Mouse (Mus musculus): Measurements from ENCODE around the gene Cfap61. TPM values are rescaled to one million over a fixed set of nuclear protein-coding genes. Genes with fewer than 3 reads are reported as not detected.

The Cfap61 gene
- polyA plus RNA-seq, 1 experiment from 2014 or later, result 4.8 TPM

DNA sequence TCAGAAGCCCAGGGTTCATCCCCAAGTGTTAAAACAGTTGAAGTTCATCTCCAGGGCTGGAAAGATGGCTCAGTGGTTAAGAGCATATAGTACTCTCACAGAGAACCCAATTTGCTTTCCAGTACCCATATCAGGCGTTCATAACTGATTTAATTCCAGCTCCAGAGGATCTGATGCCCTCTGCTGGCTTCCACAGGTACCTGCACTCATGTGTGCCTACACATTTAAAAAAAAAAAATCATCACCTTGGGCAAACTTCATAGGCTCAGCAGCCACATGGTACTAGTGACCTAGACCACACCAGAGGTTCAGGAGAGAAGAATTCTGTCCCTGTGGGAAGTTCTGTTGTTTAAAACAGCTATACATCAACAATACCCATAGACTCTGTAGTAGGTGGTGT, 244.1 kb downstream of the Cfap61 start:
- no peaks in the 10 kb centered on the region for H3K27me3 ChIP-seq (replicated peaks; ENCODE audit: control insufficient read depth, insufficient read depth, low read length)
- ATAC-seq, result no peak
- H3K27ac ChIP-seq (ENCODE audit: low read depth, low read length), result no peak overlapping the region
- H3K4me3 ChIP-seq (ENCODE audit: low read length), result no peak overlapping the region
- no peak overlapping the region for H3K4me2 ChIP-seq (ENCODE audit: low read length)
- H3K36me3 ChIP-seq (ENCODE audit: control insufficient read depth, insufficient read depth, low read length), result no peaks in the 10 kb centered on the region
- H3K4me1 ChIP-seq (ENCODE audit: control insufficient read depth, insufficient read depth, low read depth, low read length), result peaks cover 2% of the 10 kb centered on the region; the same call in 1 of the 2 replicates
- H3K9ac ChIP-seq (ENCODE audit: low read depth, low read length), result no peak overlapping the region
- WGBS, result 62% methylated on average over 1 of the region's 1 CpGs
- H3K9me3 ChIP-seq (ENCODE audit: control insufficient read depth, low read length), result no peaks in the 10 kb centered on the region

DNA sequence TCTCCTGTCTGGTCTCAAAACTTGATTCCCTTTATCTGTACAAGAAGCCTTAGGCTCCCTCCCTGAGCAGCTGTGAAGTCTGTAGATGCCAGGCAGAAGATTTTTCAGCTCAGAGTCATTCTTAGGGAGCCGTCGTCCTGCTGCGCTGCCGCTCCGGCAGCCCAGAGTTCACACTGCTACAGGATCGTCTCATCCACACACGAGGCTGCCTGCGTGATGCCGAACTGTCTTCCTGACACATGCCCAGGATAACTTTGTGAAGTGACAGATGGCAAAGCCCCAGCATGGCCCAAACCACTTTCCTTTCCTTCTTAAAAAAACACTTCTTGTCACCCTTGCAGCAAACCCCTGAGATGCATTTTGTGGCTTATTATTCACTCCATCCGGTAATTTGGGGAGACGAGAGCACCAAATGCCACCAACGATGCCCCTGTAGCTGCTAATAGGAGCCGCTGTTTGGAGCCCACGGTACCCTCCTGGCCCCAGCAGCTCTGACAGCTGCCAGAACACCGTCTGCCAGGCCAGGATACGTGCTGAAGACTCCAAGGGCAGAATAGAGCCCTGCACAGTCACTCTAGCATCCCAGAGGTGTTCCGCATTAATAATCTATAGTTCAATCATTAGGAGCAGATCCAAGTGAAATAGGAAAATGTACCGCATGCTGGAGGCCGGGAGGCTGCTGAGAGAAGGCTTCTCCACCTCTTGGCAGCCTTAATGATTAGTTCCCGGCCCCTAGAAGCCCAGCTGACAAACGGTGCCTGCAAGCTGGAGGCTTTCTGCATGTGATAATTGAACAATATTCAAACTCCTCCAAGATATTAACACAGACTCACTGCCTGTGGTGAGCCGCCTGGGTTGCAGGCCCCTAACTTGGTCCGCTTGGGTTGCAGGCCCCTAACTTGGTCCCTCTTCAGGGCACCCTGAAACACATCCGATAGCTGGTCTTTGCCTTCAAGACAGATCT, 249.5 kb downstream of the Cfap61 start:
- Histone ChIP-seq H3K9me3 (ENCODE audit: control insufficient read depth, low read length) (no peaks in the 10 kb centered on the region), H3K27me3 (replicated peaks; ENCODE audit: control insufficient read depth, insufficient read depth, low read length) (no peaks in the 10 kb centered on the region), H3K4me2 (ENCODE audit: low read length) (no peak overlapping the region), H3K36me3 (ENCODE audit: control insufficient read depth, insufficient read depth, low read length) (no peaks in the 10 kb centered on the region), H3K4me3 (ENCODE audit: low read length) (no peak overlapping the region), H3K9ac (ENCODE audit: low read depth, low read length) (no peak overlapping the region), H3K27ac (ENCODE audit: low read depth, low read length) (no peak overlapping the region; the same call in 1 of the 2 replicates), H3K4me1 (ENCODE audit: control insufficient read depth, insufficient read depth, low read depth, low read length) (peaks cover 10% of the 10 kb centered on the region)
- peak; percentile 85 for ATAC-seq
- WGBS, result 49% methylated on average over 24 of the region's 24 CpGs

DNA sequence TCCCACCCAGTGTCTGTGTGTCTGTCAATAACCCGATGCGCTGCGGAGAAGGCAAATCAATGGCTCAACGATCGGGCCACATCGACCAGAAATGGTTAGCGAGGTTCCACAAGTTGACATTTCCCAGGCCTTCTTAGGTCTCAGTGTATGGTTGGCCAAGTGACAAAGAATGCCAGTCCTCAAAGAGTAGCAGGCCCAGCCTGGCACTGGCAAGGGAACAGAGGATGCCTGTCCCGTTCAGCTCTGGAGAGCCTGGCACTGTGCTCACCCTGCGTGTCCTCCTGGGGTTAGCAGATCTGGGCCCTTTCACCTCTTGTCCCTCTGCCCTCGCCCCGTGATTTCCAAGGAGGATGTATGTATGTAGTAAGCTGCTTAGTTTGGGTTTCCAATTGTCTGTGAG, 261.5 kb downstream of the Cfap61 start:
- ATAC-seq, result no peak
- Histone ChIP-seq H3K9ac (ENCODE audit: low read depth, low read length) (no peak overlapping the region), H3K4me2 (ENCODE audit: low read length) (no peak overlapping the region), H3K27ac (ENCODE audit: low read depth, low read length) (no peak overlapping the region), H3K36me3 (ENCODE audit: control insufficient read depth, insufficient read depth, low read length) (no peaks in the 10 kb centered on the region), H3K4me3 (ENCODE audit: low read length) (no peak overlapping the region), H3K27me3 (replicated peaks; ENCODE audit: control insufficient read depth, insufficient read depth, low read length) (no peaks in the 10 kb centered on the region), H3K9me3 (ENCODE audit: control insufficient read depth, low read length) (no peaks in the 10 kb centered on the region), H3K4me1 (ENCODE audit: control insufficient read depth, insufficient read depth, low read depth, low read length) (no peaks in the 10 kb centered on the region)
- 83% methylated on average over 11 of the region's 11 CpGs for WGBS

DNA sequence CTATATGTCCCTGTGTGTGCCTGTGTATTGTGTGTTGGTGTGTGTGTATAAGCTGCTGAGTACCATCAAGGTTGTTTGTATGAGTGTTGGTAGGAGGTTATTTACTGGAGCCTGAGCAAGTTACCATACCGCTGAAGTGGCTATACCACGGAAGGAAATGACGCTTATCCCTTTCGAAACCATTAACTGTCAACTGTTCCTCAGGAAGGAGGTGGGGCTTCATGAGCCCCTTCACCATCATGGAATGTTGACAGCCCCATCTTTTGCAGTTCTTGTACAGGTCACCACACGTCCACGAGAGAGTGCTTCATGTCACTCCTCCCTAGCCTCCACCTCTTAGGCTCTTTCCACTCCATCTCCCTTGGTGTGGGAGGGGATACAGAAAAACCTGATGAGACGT, 263.4 kb downstream of the Cfap61 start:
- Histone ChIP-seq H3K36me3 (ENCODE audit: control insufficient read depth, insufficient read depth, low read length) (no peaks in the 10 kb centered on the region), H3K27me3 (replicated peaks; ENCODE audit: control insufficient read depth, insufficient read depth, low read length) (no peaks in the 10 kb centered on the region), H3K27ac (ENCODE audit: low read depth, low read length) (no peak overlapping the region), H3K9ac (ENCODE audit: low read depth, low read length) (no peak overlapping the region), H3K4me2 (ENCODE audit: low read length) (no peak overlapping the region), H3K4me3 (ENCODE audit: low read length) (no peak overlapping the region), H3K9me3 (ENCODE audit: control insufficient read depth, low read length) (no peaks in the 10 kb centered on the region), H3K4me1 (ENCODE audit: control insufficient read depth, insufficient read depth, low read depth, low read length) (no peaks in the 10 kb centered on the region)
- 88% methylated on average over 7 of the region's 7 CpGs for WGBS
- no peak for ATAC-seq

DNA sequence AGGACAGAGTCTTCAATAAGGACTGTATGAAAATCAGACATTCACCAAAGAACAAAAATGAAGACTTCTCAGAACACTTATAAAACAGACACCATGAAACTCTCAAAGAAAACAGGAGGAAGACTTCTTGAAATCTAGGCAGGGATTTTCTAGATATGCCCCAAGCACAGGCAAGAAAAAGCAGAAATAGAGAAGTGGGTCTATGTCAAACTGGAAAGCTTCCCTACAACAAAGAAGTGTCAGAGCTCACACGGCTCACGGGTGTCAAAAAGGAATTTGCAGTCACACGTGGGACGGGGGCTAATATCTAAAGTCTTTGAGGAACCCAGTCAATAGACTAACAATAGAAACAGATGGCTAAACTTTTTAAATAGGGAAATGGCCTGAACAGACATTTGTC, 276.4 kb downstream of the Cfap61 start:
- H3K4me1 ChIP-seq (ENCODE audit: control insufficient read depth, insufficient read depth, low read depth, low read length), result peaks cover 3% of the 10 kb centered on the region
- H3K9ac ChIP-seq (ENCODE audit: low read depth, low read length), result no peak overlapping the region
- H3K4me2 ChIP-seq (ENCODE audit: low read length), result no peak overlapping the region
- H3K27ac ChIP-seq (ENCODE audit: low read depth, low read length), result no peak overlapping the region
- 36% methylated on average over 4 of the region's 4 CpGs for WGBS
- H3K9me3 ChIP-seq (ENCODE audit: control insufficient read depth, low read length), result no peaks in the 10 kb centered on the region
- H3K4me3 ChIP-seq (ENCODE audit: low read length), result no peak overlapping the region
- ATAC-seq, result no peak
- no peaks in the 10 kb centered on the region for H3K36me3 ChIP-seq (ENCODE audit: control insufficient read depth, insufficient read depth, low read length)
- H3K27me3 ChIP-seq (replicated peaks; ENCODE audit: control insufficient read depth, insufficient read depth, low read length), result peaks cover under 1% of the 10 kb centered on the region

DNA sequence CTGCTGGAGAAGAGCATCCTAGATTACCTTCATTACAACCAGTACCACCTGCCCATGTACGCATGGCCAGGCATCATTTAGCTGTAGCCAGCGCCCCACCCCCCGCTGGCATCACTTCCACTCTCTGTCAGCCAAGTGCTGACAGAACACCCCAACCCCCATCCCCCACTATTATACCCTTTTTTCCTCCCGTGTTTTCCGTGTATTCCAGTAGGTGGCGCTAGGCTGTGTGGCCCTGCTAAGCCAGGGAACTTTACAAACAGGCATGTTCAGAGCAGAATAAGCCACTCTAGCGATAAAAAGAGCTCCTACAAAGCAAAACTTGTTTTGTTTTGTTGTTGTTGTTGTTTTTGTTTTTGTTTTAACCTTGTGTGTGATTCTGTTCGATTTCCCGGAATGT, 280.1 kb downstream of the Cfap61 start:
- Histone ChIP-seq H3K9ac (ENCODE audit: low read depth, low read length) (no peak overlapping the region), H3K4me1 (ENCODE audit: control insufficient read depth, insufficient read depth, low read depth, low read length) (peaks cover 22% of the 10 kb centered on the region), H3K27ac (ENCODE audit: low read depth, low read length) (no peak overlapping the region), H3K9me3 (ENCODE audit: control insufficient read depth, low read length) (no peaks in the 10 kb centered on the region), H3K4me2 (ENCODE audit: low read length) (no peak overlapping the region), H3K27me3 (replicated peaks; ENCODE audit: control insufficient read depth, insufficient read depth, low read length) (peaks cover 14% of the 10 kb centered on the region), H3K36me3 (ENCODE audit: control insufficient read depth, insufficient read depth, low read length) (no peaks in the 10 kb centered on the region), H3K4me3 (ENCODE audit: low read length) (no peak overlapping the region)
- 2% methylated on average over 9 of the region's 9 CpGs for WGBS
- ATAC-seq, result peak; percentile 50; the same call in 1 of the 2 replicates

DNA sequence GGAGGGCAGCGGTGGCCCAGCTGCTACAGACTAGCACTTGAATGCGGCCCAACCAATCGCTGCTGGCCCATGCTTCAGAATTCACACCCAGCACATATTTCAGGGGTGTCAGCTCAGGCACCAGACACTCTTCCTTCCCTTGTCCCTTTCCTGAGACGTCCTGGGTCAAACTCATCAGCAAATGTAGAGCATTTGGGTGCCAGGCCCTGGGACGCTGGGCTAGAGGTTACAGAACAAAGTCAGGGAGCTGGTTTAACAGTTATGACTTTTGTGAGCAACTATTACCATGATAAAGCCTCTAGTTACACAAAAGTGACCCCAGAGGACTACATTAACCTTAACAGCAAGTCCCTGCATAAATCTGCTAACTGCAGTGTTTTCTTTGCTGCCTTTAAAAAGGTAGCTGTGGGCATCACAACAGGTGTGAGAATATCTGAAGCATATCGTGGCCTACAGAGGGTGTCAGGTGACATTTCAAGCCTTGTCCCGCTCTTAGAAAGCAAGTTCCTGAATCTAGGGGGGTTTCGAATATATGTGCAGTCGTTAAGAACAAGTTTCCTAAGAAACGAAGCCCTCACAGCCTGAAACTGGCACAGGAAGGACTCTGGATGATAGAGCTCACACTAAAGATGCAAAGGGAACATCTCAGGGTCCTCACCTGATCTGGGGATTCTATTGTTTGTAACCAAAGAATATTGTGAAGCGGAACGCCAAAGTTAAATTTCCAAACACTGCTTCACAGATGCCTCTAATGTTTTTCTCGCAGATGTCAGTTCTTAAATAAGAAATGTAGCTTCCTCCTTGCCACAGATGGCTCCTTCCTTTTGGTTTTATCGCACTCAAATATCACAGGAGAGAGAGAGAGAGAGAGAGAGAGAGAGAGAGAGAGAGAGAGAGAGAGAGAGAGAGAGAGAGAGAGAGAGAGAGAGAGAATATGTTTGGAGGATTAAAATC, 281.8 kb downstream of the Cfap61 start:
- H3K4me1 ChIP-seq (ENCODE audit: control insufficient read depth, insufficient read depth, low read depth, low read length), result peaks cover 30% of the 10 kb centered on the region
- H3K4me3 ChIP-seq (ENCODE audit: low read length), result no peak overlapping the region
- H3K9me3 ChIP-seq (ENCODE audit: control insufficient read depth, low read length), result no peaks in the 10 kb centered on the region
- WGBS, result 20% methylated on average over 14 of the region's 14 CpGs
- no peak overlapping the region for H3K4me2 ChIP-seq (ENCODE audit: low read length)
- H3K27me3 ChIP-seq (replicated peaks; ENCODE audit: control insufficient read depth, insufficient read depth, low read length), result peaks cover 14% of the 10 kb centered on the region
- H3K9ac ChIP-seq (ENCODE audit: low read depth, low read length), result no peak overlapping the region
- H3K36me3 ChIP-seq (ENCODE audit: control insufficient read depth, insufficient read depth, low read length), result no peaks in the 10 kb centered on the region
- no peak overlapping the region for H3K27ac ChIP-seq (ENCODE audit: low read depth, low read length)
- ATAC-seq, result no peak

DNA sequence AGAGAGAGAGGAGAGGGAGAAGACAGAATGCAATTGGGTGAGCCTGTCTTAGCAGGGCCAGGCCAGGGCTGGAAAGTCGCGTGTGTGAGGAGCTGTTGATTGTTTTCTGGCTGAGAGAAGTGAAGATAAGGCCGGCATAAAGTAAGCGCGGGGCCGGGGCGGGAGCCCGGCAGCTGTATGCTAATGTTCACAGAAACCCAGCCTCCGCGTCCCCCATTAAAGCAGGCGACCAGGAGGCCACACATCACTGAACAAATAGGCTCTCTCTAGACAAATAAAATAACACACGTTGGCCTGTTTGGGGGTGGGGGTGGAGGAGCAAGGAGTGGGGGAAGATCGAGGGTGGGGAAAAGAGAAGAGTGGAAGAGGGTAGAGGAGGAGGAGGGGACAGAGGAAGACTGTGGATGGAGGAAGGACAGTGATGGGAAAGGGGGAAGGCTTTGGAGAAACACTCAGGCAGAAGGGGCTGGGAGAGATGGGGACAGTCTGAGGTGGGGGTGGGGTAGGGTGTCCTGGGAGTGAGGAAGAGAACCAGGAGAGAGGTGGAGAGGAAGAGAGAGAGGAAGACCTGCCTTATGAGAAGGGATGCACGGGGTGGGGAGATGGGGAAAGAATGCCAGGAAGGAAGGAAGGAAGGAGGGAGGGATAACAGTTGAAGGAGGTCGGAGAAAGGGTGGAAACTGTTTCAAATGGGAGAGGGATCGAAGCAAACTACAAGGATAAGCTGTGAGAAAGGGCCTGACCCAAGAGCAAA, 282.8 kb downstream of the Cfap61 start:
- H3K9ac ChIP-seq (ENCODE audit: low read depth, low read length), result no peak overlapping the region
- no peak for ATAC-seq
- H3K9me3 ChIP-seq (ENCODE audit: control insufficient read depth, low read length), result no peaks in the 10 kb centered on the region
- no peak overlapping the region for H3K27ac ChIP-seq (ENCODE audit: low read depth, low read length)
- H3K4me1 ChIP-seq (ENCODE audit: control insufficient read depth, insufficient read depth, low read depth, low read length), result peaks cover 34% of the 10 kb centered on the region
- H3K36me3 ChIP-seq (ENCODE audit: control insufficient read depth, insufficient read depth, low read length), result no peaks in the 10 kb centered on the region
- H3K4me3 ChIP-seq (ENCODE audit: low read length), result no peak overlapping the region
- H3K4me2 ChIP-seq (ENCODE audit: low read length), result peak overlapping the region; percentile 53
- WGBS, result 3% methylated on average over 16 of the region's 16 CpGs
- H3K27me3 ChIP-seq (replicated peaks; ENCODE audit: control insufficient read depth, insufficient read depth, low read length), result peaks cover 14% of the 10 kb centered on the region
